Mouse (Mus musculus) CD8-positive naive resting alpha-beta T cell, adult 2 months (primary cell): ENCODE data around the gene Cutal.
"Not testable (repeated sequence)": the region's sequence is repeated elsewhere in the genome, so short reads cannot be mapped to it uniquely, and the experiment has no call there.

Source experiments
- DNase-seq, 2 experiments: peaks; one replicate each; pipeline ENCODE4 v3.0.0; 2022; ENCODE audit warnings: low read depth in 2 of 2, low spot score in 2 of 2

The Cutal gene

GRCm38 (mm10) chr2:34874271-34874670 lies at the start of gene Cutal:
TSS of gene Cutal (plus strand) at chr2:34874396.
- no peak for DNase-seq

- DNase-seq = peak; percentile 70 to 77
Observed at GRCm38 (mm10) chr2:34825827-34826459, 48.3 kb upstream of the Cutal start, which contains the start of gene Fbxw2. TSS of gene Fbxw2 (minus strand) at chr2:34826311.

GRCm38 (mm10) chr2:34826460-34827231 lies 47.5 kb upstream of the Cutal start:
- peak; percentile 2 to 5 for DNase-seq

GRCm38 (mm10) chr2:34827591-34827990 lies 46.6 kb upstream of the Cutal start:
- no peak for DNase-seq

- DNase-seq = no peak
Observed at GRCm38 (mm10) chr2:34828026-34828425, 46.2 kb upstream of the Cutal start.

GRCm38 (mm10) chr2:34830066-34830465 lies 44.1 kb upstream of the Cutal start:
- DNase-seq = not testable (repeated sequence)

GRCm38 (mm10) chr2:34832766-34833457 lies 41.3 kb upstream of the Cutal start, which contains the start of gene Gm34653:
TSS of gene Gm34653 (plus strand) at chr2:34833007.
- not testable (repeated sequence) for DNase-seq

- DNase-seq = no peak
Observed at GRCm38 (mm10) chr2:34833624-34834023, 40.6 kb upstream of the Cutal start.

- DNase-seq = no peak
Observed at GRCm38 (mm10) chr2:34835669-34836068, 38.5 kb upstream of the Cutal start.

GRCm38 (mm10) chr2:34840143-34840542 lies 34.1 kb upstream of the Cutal start:
- DNase-seq = not testable (repeated sequence)

- DNase-seq = no peak
Observed at GRCm38 (mm10) chr2:34841706-34842105, 32.5 kb upstream of the Cutal start.

GRCm38 (mm10) chr2:34843211-34843939 lies 30.8 kb upstream of the Cutal start:
- no peak for DNase-seq

- DNase-seq = no peak
Observed at GRCm38 (mm10) chr2:34847702-34848101, 26.5 kb upstream of the Cutal start.

GRCm38 (mm10) chr2:34855265-34855664 lies 18.9 kb upstream of the Cutal start:
- no peak for DNase-seq

GRCm38 (mm10) chr2:34857728-34858127 lies 16.5 kb upstream of the Cutal start:
- DNase-seq = no peak

- no peak for DNase-seq
Observed at GRCm38 (mm10) chr2:34869680-34870079, 4.5 kb upstream of the Cutal start.

- peak; percentile 92 to 95 for DNase-seq
Observed at GRCm38 (mm10) chr2:34870520-34871474, 3.4 kb upstream of the Cutal start.

GRCm38 (mm10) chr2:34874816-34875345 lies 685 bp downstream of the Cutal start, which contains the start of gene Psmd5:
TSS of gene Psmd5 (minus strand) at chr2:34874968.
- DNase-seq = no peak

- DNase-seq = no peak
Observed at GRCm38 (mm10) chr2:34880054-34880453, 5.9 kb downstream of the Cutal start.

- no peak for DNase-seq
Observed at GRCm38 (mm10) chr2:34882757-34883156, 8.6 kb downstream of the Cutal start.
